Mouse (Mus musculus) left cerebral cortex, adult 18-20 months (tissue): Measurements from ENCODE around the gene Slc22a6. TPM values are rescaled to one million over a fixed set of nuclear protein-coding genes. Genes with fewer than 3 reads are reported as not detected.

Experiments
- total RNA-seq, 2 experiments: library from RNA; stranded (reverse); gene quantifications; 2 replicates each; pipeline ENCODE4 v1.2.3; 2021

Slc22a6 gene
- total RNA-seq, 2 experiments from 2014 or later, result 9.1 to 9.4 TPM

Other genes starting within 250 kb of the Slc22a6 start
- gene Slc22a30, start 212.9 kb upstream of the Slc22a6 start, total RNA-seq, result not detected
- gene Slc22a8, start 26.8 kb upstream of the Slc22a6 start, total RNA-seq, result 10 to 100 TPM; 11.9 to 14.0 TPM
- gene Chrm1, start 45.8 kb downstream of the Slc22a6 start, total RNA-seq, result 100 to 1,000 TPM; 141 to 144 TPM
- 100 to 1,000 TPM; 148 to 152 TPM for gene Slc3a2, start 105.3 kb downstream of the Slc22a6 start, total RNA-seq
- gene Wdr74, start 117.8 kb downstream of the Slc22a6 start, total RNA-seq, result 10 to 100 TPM; 46.9 to 50.5 TPM
- gene 1700092M07Rik, start 122.7 kb downstream of the Slc22a6 start, total RNA-seq, result 1 to 10 TPM in 1 of 2 experiments, under 1 TPM in 1; 0.94 to 1.5 TPM
- gene Stx5a, start 123.4 kb downstream of the Slc22a6 start, total RNA-seq, result 10 to 100 TPM; 70.1 to 72.7 TPM
- 10 to 100 TPM; 78.1 to 88.5 TPM for gene Nxf1, start 139.0 kb downstream of the Slc22a6 start, total RNA-seq
- gene Tmem223, start 153.0 kb downstream of the Slc22a6 start, total RNA-seq, result 10 to 100 TPM; 57.3 to 63.7 TPM
- 1 to 10 TPM; 7.6 to 7.8 TPM for gene Tmem179b, start 156.4 kb downstream of the Slc22a6 start, total RNA-seq
- gene Taf6l, start 168.4 kb downstream of the Slc22a6 start, total RNA-seq, result 10 to 100 TPM; 13.7 to 15.9 TPM
- gene Polr2g, start 180.5 kb downstream of the Slc22a6 start, total RNA-seq, result 100 to 1,000 TPM; 106 to 107 TPM
- 1 to 10 TPM; 5.5 to 6.0 TPM for gene Zbtb3, start 184.5 kb downstream of the Slc22a6 start, total RNA-seq
- gene Ttc9c, start 201.3 kb downstream of the Slc22a6 start, total RNA-seq, result 10 to 100 TPM; 38.7 to 42.4 TPM
- 100 to 1,000 TPM; 123 to 127 TPM for gene Hnrnpul2, start 202.0 kb downstream of the Slc22a6 start, total RNA-seq
- gene AC129217.1, start 211.7 kb downstream of the Slc22a6 start, total RNA-seq, result 1 to 10 TPM in 1 of 2 experiments, not detected in 1; 2.3 TPM
- gene Bscl2, start 219.4 kb downstream of the Slc22a6 start, total RNA-seq, result 100 to 1,000 TPM in 1 of 2 experiments, 10 to 100 TPM in 1; 98.1 to 112 TPM
- 100 to 1,000 TPM; 181 to 184 TPM for gene Gng3, start 221.2 kb downstream of the Slc22a6 start, total RNA-seq
- 1 to 10 TPM; 1.2 to 1.7 TPM for gene Lrrn4cl, start 232.7 kb downstream of the Slc22a6 start, total RNA-seq